Mouse (Mus musculus) right cerebral cortex, postnatal 14 days (tissue): Measurements from ENCODE around the gene Ccr6.
"Not testable (repeated sequence)": the region's sequence is repeated elsewhere in the genome, so short reads cannot be mapped to it uniquely, and the experiment has no call there.

ENCODE experiments used
- DNase-seq: peaks from one replicate; pipeline ENCODE4 v3.0.0; 2022

Gene Ccr6

GRCm38 (mm10) chr17:8235743-8236142 is at the start of gene Ccr6:
Gene Ccr6, plus strand, starts transcription at chr17:8236043.
- DNase-seq, result no peak

- no peak for DNase-seq
These were observed 42.2 kb upstream of the Ccr6 start for GRCm38 (mm10) chr17:8193678-8194077.

- no peak for DNase-seq
These were observed 40.0 kb upstream of the Ccr6 start for GRCm38 (mm10) chr17:8195685-8196376.

GRCm38 (mm10) chr17:8197652-8198051 is 38.2 kb upstream of the Ccr6 start:
- no peak for DNase-seq

- DNase-seq, result no peak
These were observed 36.5 kb upstream of the Ccr6 start for GRCm38 (mm10) chr17:8199067-8199935.

- no peak for DNase-seq
These were observed 35.9 kb upstream of the Ccr6 start for GRCm38 (mm10) chr17:8199936-8200330.

- no peak for DNase-seq
These were observed 32.4 kb upstream of the Ccr6 start for GRCm38 (mm10) chr17:8203487-8203886.

GRCm38 (mm10) chr17:8205221-8205631 is 30.6 kb upstream of the Ccr6 start:
- not testable (repeated sequence) for DNase-seq

GRCm38 (mm10) chr17:8206691-8207090 is 29.2 kb upstream of the Ccr6 start:
- no peak for DNase-seq

- DNase-seq, result no peak
These were observed 26.1 kb upstream of the Ccr6 start for GRCm38 (mm10) chr17:8209696-8210095.

- no peak for DNase-seq
These were observed 25.7 kb upstream of the Ccr6 start for GRCm38 (mm10) chr17:8210170-8210569.

GRCm38 (mm10) chr17:8210675-8211074 is 25.2 kb upstream of the Ccr6 start:
- no peak for DNase-seq

- no peak for DNase-seq
These were observed 24.4 kb upstream of the Ccr6 start for GRCm38 (mm10) chr17:8211399-8211798.

- no peak for DNase-seq
These were observed 21.5 kb upstream of the Ccr6 start for GRCm38 (mm10) chr17:8214369-8214768.

GRCm38 (mm10) chr17:8215016-8215745 is 20.7 kb upstream of the Ccr6 start:
- no peak for DNase-seq

GRCm38 (mm10) chr17:8223225-8223624 is 12.6 kb upstream of the Ccr6 start:
- DNase-seq, result no peak

GRCm38 (mm10) chr17:8224072-8224471 is 11.8 kb upstream of the Ccr6 start:
- no peak for DNase-seq

GRCm38 (mm10) chr17:8225166-8225565 is 10.7 kb upstream of the Ccr6 start:
- DNase-seq, result no peak

GRCm38 (mm10) chr17:8225746-8226145 is 10.1 kb upstream of the Ccr6 start:
- no peak for DNase-seq

- no peak for DNase-seq
These were observed 7.2 kb upstream of the Ccr6 start for GRCm38 (mm10) chr17:8228622-8229021.

GRCm38 (mm10) chr17:8229607-8230006 is 6.2 kb upstream of the Ccr6 start:
- DNase-seq, result no peak

GRCm38 (mm10) chr17:8232089-8232488 is 3.8 kb upstream of the Ccr6 start:
- DNase-seq, result peak; percentile 69

GRCm38 (mm10) chr17:8233618-8234214 is 2.1 kb upstream of the Ccr6 start:
- DNase-seq, result no peak
